15 mouse cellular contexts compared by ENCODE assay signal in the genomic region with DNA sequence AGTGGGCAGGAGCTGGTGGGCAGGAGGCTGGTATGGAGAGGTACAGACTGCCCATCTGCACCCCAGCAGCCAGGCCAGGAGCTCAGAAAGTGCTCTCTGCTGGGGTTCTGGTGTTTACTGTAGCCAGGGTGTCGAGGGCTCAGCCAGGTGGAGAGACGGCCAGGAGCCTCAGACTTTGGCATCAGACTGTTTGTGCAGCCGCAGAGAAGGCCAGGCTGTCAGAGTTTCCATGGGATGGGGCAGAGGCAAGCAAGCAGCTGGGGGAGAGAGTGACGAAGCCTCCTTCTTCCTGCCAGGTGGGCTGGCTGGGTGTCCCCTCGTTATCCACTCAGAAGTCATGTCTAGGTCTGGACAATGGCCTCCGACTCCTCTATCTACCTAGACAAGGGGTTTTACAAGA. TPM values are rescaled to one million over a fixed set of nuclear protein-coding genes. Genes with fewer than 3 reads are reported as not detected.
"Had no signal": no experiment of that assay in that cellular context is flagged by ENCODE, and none has a peak within 500 bp of the region (broad histone marks: within the 10 kb centered on the region; RNA-seq: fewer than 3 reads in every experiment).

No protein-coding gene starts in this region.

- DNase-seq: kidney, adult 2 months; kidney, postnatal 25 days; layer of hippocampus, adult 9-11 months; lung, adult 2 months; lung, postnatal 14 days; lung, postnatal 4 days; midbrain, embryonic 14.5 days; thymus, postnatal 36 days had no signal

- H3K27ac ChIP-seq: kidney, postnatal 0 days; layer of hippocampus, adult 2 months; stomach, postnatal 0 days had no signal

- H3K4me3 ChIP-seq: layer of hippocampus, adult 2 months had no signal

- ATAC-seq: intestine, postnatal 0 days had no signal

- H3K4me2 ChIP-seq: midbrain, embryonic 11.5 days had no signal

RNA-seq across cellular contexts. Expression of gene Col8a2, which starts 8.6 kb away (rescaled TPM):
- total RNA-seq: megakaryocyte progenitor cell, adult 5-6 weeks; megakaryocyte-erythroid progenitor cell, adult 5-6 weeks had no signal

RNA-seq across cellular contexts. Expression of gene Tekt2, which starts 30.3 kb away (rescaled TPM):
- total RNA-seq: megakaryocyte progenitor cell, adult 5-6 weeks; megakaryocyte-erythroid progenitor cell, adult 5-6 weeks had no signal
